Mouse (Mus musculus): ENCODE measurements at regions not wholly inside any gene's neighbourhood (a gene's known extent, or its start where the extent isn't known, plus 50 kb on each side); places are given as distances from the start of the nearest gene placed in this dataset.

- DNase-seq (ENCODE audit: low spot score in 2 of 2) = no peak
These were observed 355.3 kb downstream of the Rnd3 start for GRCm38 (mm10) chr2:50793616-50794015.

- no peak for DNase-seq (ENCODE audit: low spot score in 2 of 2)
These were observed 355.8 kb downstream of the Rnd3 start for GRCm38 (mm10) chr2:50793067-50793466.

- DNase-seq (ENCODE audit: low spot score in 2 of 2) = no peak
These were observed 359.8 kb downstream of the Rnd3 start for GRCm38 (mm10) chr2:50789051-50789651.

- DNase-seq (ENCODE audit: low spot score in 2 of 2) = no peak
These were observed 376.8 kb downstream of the Rnd3 start for GRCm38 (mm10) chr2:50772101-50772500.

GRCm38 (mm10) chr2:50759016-50759415, 389.9 kb downstream of the Rnd3 start:
- no peak for DNase-seq (ENCODE audit: low spot score in 2 of 2)

- no peak for DNase-seq (ENCODE audit: low spot score in 2 of 2)
These were observed 390.9 kb downstream of the Rnd3 start for GRCm38 (mm10) chr2:50757837-50758541.

GRCm38 (mm10) chr2:50755616-50756450, 393.1 kb downstream of the Rnd3 start:
- DNase-seq (ENCODE audit: low spot score in 2 of 2) = no peak

GRCm38 (mm10) chr2:50755160-50755559, 393.8 kb downstream of the Rnd3 start:
- DNase-seq (ENCODE audit: low spot score in 2 of 2) = no peak

- no peak for DNase-seq (ENCODE audit: low spot score in 2 of 2)
These were observed 396.5 kb downstream of the Rnd3 start for GRCm38 (mm10) chr2:50752408-50752807.

GRCm38 (mm10) chr2:50750799-50751198, 398.1 kb downstream of the Rnd3 start:
- DNase-seq (ENCODE audit: low spot score in 2 of 2) = no peak

- no peak for DNase-seq (ENCODE audit: low spot score in 2 of 2)
These were observed 404.2 kb downstream of the Rnd3 start for GRCm38 (mm10) chr2:50744625-50745214.

GRCm38 (mm10) chr2:50743785-50744258, 405.1 kb downstream of the Rnd3 start:
- DNase-seq (ENCODE audit: low spot score in 2 of 2) = no peak

- DNase-seq (ENCODE audit: low spot score in 2 of 2) = no peak
These were observed 406.5 kb downstream of the Rnd3 start for GRCm38 (mm10) chr2:50742421-50742820.

GRCm38 (mm10) chr2:50741337-50741736, 407.6 kb downstream of the Rnd3 start:
- DNase-seq (ENCODE audit: low spot score in 2 of 2) = no peak

GRCm38 (mm10) chr2:50739599-50739979, 409.3 kb downstream of the Rnd3 start:
- DNase-seq (ENCODE audit: low spot score in 2 of 2) = no peak

- DNase-seq (ENCODE audit: low spot score in 2 of 2) = no peak
These were observed 409.8 kb downstream of the Rnd3 start for GRCm38 (mm10) chr2:50738936-50739598.

GRCm38 (mm10) chr2:50737706-50738105, 411.2 kb downstream of the Rnd3 start:
- DNase-seq (ENCODE audit: low spot score in 2 of 2) = no peak

GRCm38 (mm10) chr2:50735029-50735428, 413.9 kb downstream of the Rnd3 start:
- DNase-seq (ENCODE audit: low spot score in 2 of 2) = no peak

- no peak for DNase-seq (ENCODE audit: low spot score in 2 of 2)
These were observed 410.1 kb upstream of the Mmadhc start for GRCm38 (mm10) chr2:50706652-50707051.

GRCm38 (mm10) chr2:50704297-50704696, 407.7 kb upstream of the Mmadhc start:
- no peak for DNase-seq (ENCODE audit: low spot score in 2 of 2)
